Mouse (Mus musculus) ES-E14 (cell line): ENCODE data around the gene Robo4.

Source experiments
- CHD2 ChIP-seq: IDR thresholded peaks from 2 replicates; pipeline ENCODE4 v1.6.1; 2014; ENCODE audit warnings: mild to moderate bottlenecking, low read depth, low read length, inconsistent platforms
- MAFK ChIP-seq: IDR thresholded peaks from 2 replicates; pipeline ENCODE4 v1.6.1; 2014; ENCODE audit warnings: mild to moderate bottlenecking, low read depth, low read length, inconsistent platforms; ENCODE audit not compliant: insufficient read depth

DNA sequence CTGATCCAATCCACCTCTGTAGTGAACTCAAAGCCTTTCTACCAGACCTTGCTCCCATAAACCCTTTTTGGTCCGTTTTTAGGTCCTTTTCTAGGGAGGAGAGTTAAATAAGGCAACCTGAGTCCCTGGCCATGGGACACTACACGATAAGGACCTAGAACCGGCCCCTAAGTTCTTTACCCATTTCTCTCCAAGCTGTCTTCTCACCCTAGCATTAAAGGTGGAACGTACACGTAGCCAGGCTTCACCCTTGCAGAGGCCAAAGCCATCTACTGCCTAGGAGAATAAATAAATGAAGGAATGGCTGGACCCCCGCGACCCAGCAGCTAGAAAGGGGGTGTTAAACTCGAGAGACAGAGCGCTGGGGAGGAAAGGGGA is 58.0 kb downstream of the Robo4 start:
- TF ChIP-seq CHD2 (no peak), MAFK (no peak)
